Mouse (Mus musculus) megakaryocyte, embryonic 14.5 days (primary cell): ENCODE measurements around the gene 4930535I16Rik.

ENCODE experiments used
- FLI1 ChIP-seq: IDR thresholded peaks from 2 replicates; pipeline ENCODE4 v1.6.1; 2012; ENCODE audit warnings: low read length, inconsistent platforms, mixed read lengths
- GATA1 ChIP-seq: IDR thresholded peaks from 3 replicates; pipeline ENCODE4 v1.6.1; 2012; ENCODE audit warnings: mixed read lengths, low read length, inconsistent platforms, borderline replicate concordance

- TF ChIP-seq GATA1 (no peak), FLI1 (no peak)
Observed at GRCm38 (mm10) chr4:123929994-123930393, 12.2 kb upstream of the 4930535I16Rik start.
